Mouse (Mus musculus) lung, embryonic 16.5 days (tissue): ENCODE results near the gene Acot12. TPM values are rescaled to one million over a fixed set of nuclear protein-coding genes. Genes with fewer than 3 reads are reported as not detected.

Experiments
- ATAC-seq: fragments of 200-750 bp; cut with Nextera tagmentation; 2 replicates; pipeline ENCODE4 v1.8.0; 2017; ENCODE audit warnings: low read depth, mild to moderate bottlenecking, moderate library complexity
- H3K27ac ChIP-seq: fragments of 300-500 bp; sonication (generic); 2 replicates; pipeline ENCODE4 v1.5.1; 2014; ENCODE audit warnings: mild to moderate bottlenecking, control low read depth, low read length
- H3K27me3 ChIP-seq: fragments of 300-500 bp; sonication (generic); 2 replicates; pipeline ENCODE4 v1.6.1; 2014; ENCODE audit warnings: low read depth, low read length, mixed read lengths; ENCODE audit not compliant: control insufficient read depth, insufficient read depth
- H3K36me3 ChIP-seq: fragments of 300-500 bp; sonication (generic); 2 replicates; pipeline ENCODE4 v1.6.1; 2014; ENCODE audit warnings: low read length; ENCODE audit not compliant: control insufficient read depth, insufficient read depth
- H3K4me1 ChIP-seq: fragments of 300-500 bp; sonication (generic); replicated peaks from 2 replicates; pipeline ENCODE4 v1.6.1; 2014; ENCODE audit warnings: low read length, mixed read lengths; ENCODE audit not compliant: control insufficient read depth, insufficient read depth
- H3K4me2 ChIP-seq: fragments of 300-500 bp; sonication (generic); 2 replicates; pipeline ENCODE4 v1.6.1; 2014; ENCODE audit warnings: low read depth, low read length, control low read depth
- H3K4me3 ChIP-seq: fragments of 300-500 bp; sonication (generic); 2 replicates; pipeline ENCODE4 v1.5.1; 2014; ENCODE audit warnings: mild to moderate bottlenecking, low read length, control low read depth
- H3K9ac ChIP-seq: fragments of 300-500 bp; sonication (generic); 2 replicates; pipeline ENCODE4 v1.6.1; 2014; ENCODE audit warnings: low read length, control low read depth
- H3K9me3 ChIP-seq: fragments of 300-500 bp; sonication (generic); 2 replicates; pipeline ENCODE4 v1.6.1; 2016; ENCODE audit warnings: low read length; ENCODE audit not compliant: control insufficient read depth
- WGBS: fragments of 180-500 bp; shearing (Covaris S2); extraction: QIAGEN DNeasy Blood & Tissue Kit; methylation state at CpG from one replicate; pipeline ENCODE4 v1.1.7; 2014; 5-methylcytosine and 5-hydroxymethylcytosine counted together
- polyA plus RNA-seq: library from polyadenylated mRNA; unstranded; fragments of >200 nt; fragmentation: Nextera tagmentation; extraction: Ambion mirVana; gene quantifications from 2 replicates; pipeline ENCODE4 v1.2.1, GENCODE M21; 2015

The Acot12 gene
- polyA plus RNA-seq, 1 experiment from 2014 or later: not detected

DNA sequence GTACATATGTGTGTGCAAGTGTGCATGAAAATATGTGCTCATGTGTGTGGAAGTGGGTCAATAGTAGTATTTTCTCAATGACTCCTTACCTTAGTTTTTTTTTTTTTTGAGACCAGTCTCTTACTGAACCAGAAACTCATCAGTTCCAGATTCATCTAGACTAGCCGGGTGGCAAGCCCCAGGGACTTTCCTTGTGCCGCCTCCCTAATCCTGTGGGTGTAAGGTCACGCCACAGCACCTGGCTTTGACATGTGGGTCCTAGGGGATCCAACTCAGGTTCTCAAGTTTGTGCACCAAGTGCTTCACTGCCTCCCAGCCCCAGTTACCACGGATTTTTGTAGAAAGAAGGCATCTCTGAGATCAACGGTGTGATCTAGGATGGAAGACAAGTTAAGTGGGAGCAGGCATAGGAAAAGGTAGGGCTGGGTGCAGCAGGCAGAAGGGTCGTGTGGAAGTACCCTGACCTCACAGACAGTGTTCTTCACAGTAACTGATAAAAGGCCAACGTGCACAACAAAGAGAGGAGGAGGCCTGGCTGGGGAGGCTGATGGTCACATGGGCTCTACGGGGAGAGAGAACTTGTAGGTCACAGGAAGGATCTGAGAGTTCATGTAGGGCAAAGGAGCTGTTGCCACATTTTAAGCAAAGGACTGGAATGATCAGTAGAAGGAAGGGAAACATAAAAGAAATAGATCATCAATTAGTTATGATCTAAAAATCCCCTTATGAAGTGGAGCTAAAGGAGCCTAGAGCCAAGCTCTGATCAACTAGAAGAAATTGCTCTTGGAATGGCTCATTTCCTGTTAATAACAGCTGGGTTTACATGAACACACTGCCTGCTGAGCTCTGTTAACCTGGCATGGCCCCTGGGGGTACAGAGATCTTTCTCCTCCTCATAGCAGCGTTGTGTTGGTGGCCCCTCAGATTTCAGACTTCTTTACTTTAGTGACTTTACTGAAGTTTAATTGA, 27.7 kb downstream of the Acot12 start:
- Histone ChIP-seq H3K9me3 (no peaks in the 10 kb centered on the region), H3K36me3 (no peaks in the 10 kb centered on the region), H3K4me1 (no peaks in the 10 kb centered on the region), H3K4me2 (no peak overlapping the region), H3K27ac (no peak overlapping the region), H3K27me3 (no peaks in the 10 kb centered on the region), H3K4me3 (no peak overlapping the region), H3K9ac (no peak overlapping the region)
- ATAC-seq: no peak
- 61% methylated on average over 9 of the region's 9 CpGs for WGBS

DNA sequence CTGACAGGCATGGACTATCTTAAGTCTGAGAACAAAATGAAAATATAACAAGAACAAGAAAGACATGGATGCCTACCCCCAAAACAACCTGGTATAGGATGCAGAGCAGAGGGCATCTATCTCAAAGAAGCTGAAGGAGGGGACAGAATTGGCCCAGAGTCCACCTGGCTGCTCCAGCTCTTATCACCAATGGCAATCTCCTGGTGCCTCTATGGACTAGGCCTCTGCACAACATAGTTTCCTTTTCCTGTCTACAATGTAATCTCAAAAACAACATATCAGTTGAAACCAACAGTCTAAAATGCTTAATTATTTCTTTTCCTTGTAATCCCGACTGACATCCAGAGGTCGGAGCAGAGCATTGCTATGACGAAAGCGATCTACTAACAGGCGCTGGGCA, 36.8 kb downstream of the Acot12 start:
- Histone ChIP-seq H3K4me2 (no peak overlapping the region), H3K4me1 (no peaks in the 10 kb centered on the region), H3K9ac (no peak overlapping the region), H3K4me3 (no peak overlapping the region), H3K36me3 (no peaks in the 10 kb centered on the region), H3K9me3 (no peaks in the 10 kb centered on the region), H3K27ac (no peak overlapping the region), H3K27me3 (no peaks in the 10 kb centered on the region)
- no peak for ATAC-seq
- 89% methylated on average over 5 of the region's 5 CpGs for WGBS

DNA sequence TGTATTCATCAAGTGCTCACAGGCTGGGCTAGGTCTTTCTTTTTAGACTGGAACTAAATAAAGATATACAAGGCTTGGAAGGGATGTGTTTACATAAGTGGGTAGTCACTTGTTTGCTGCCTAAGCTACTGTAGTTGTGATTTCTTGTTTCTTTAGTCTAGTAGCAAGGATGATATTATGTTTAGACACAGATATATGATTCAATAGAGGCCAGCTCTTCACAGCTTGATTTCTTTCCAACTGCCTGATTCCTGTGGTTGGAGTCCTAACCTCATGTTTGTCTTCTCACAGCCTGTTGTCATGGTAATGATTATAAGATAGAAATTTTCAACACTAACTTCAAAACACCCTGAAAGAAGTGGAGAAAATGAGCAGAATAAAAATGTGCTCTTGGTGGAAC, 38.6 kb downstream of the Acot12 start:
- no peak for ATAC-seq
- Histone ChIP-seq H3K27me3 (no peaks in the 10 kb centered on the region), H3K9ac (no peak overlapping the region), H3K4me1 (no peaks in the 10 kb centered on the region), H3K27ac (no peak overlapping the region), H3K9me3 (no peaks in the 10 kb centered on the region), H3K4me3 (no peak overlapping the region), H3K36me3 (no peaks in the 10 kb centered on the region), H3K4me2 (no peak overlapping the region)

DNA sequence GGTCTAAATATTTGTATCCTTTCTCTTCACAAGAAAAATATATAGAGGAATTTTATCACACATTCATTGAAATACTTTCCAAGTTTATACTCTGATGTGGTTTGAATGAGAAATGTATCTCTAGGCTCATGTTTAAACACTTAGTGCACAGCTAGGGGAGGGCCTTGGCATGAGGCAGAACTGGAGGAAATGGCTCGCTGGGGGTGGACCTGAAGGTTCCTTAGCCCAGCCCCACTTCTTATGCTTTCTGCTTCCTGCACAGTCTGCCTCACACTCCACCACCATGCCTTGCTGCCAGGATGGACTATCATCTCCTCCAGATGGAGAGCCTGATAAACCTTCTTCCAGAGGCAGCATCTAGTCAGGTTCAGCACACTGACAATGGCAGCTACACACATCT, 50.7 kb downstream of the Acot12 start:
- H3K27ac ChIP-seq: no peak overlapping the region
- no peak overlapping the region for H3K4me3 ChIP-seq
- no peak overlapping the region for H3K4me2 ChIP-seq
- no peaks in the 10 kb centered on the region for H3K27me3 ChIP-seq
- ATAC-seq: peak; percentile 51
- H3K9me3 ChIP-seq: no peaks in the 10 kb centered on the region
- H3K9ac ChIP-seq: no peak overlapping the region
- H3K36me3 ChIP-seq: peaks cover 8% of the 10 kb centered on the region
- 29% methylated on average over 1 of the region's 1 CpGs for WGBS
- H3K4me1 ChIP-seq: no peaks in the 10 kb centered on the region

DNA sequence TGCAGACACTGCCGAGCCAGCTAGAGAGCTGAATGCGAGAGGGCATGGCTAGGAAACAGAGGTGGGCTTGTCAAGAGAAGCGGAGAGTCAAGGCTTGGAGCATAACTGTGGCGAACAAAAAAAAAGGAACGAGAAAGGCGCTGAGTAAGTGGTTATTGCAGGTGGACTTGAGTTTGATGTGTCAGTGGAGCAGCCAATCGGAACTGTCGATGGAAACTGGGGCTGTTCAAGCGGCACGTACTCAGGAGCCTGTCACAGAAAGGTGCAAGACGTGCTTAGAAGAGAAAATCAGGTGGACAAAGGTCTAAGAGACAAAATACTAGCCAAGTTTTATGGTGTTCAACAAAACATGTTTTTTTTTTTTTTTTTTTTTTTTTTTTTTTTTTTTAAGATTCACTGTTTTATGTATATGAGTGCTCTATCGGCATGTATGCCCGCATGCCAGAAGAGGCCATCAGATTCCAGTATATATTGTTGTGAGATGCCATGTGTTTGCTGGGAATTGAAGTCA, 53.7 kb downstream of the Acot12 start:
- H3K9me3 ChIP-seq: no peaks in the 10 kb centered on the region
- no peak for ATAC-seq
- H3K36me3 ChIP-seq: peaks cover 21% of the 10 kb centered on the region
- no peak overlapping the region for H3K9ac ChIP-seq
- H3K4me2 ChIP-seq: no peak overlapping the region
- no peaks in the 10 kb centered on the region for H3K4me1 ChIP-seq
- H3K27ac ChIP-seq: no peak overlapping the region
- H3K4me3 ChIP-seq: no peak overlapping the region
- 93% methylated on average over 13 of the region's 13 CpGs for WGBS
- H3K27me3 ChIP-seq: no peaks in the 10 kb centered on the region

DNA sequence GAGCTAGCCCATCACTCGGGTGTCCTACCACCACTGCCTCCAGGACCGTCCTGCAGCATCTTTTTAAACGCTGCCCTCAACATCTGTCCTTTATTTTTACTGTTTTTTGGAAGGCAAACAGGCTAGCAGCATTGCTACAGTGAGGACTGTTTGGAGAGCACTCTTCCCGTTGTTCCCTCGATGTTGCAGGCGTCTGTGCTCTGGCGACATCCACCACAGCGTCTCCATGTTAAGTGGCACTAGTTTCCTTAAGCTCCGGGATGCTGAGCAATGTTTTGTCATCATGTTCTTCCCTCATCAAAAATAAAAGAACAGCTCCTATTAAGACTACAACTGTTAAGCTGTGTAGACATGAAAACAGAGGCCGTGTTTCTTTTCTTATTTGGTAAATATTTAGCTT, 54.3 kb downstream of the Acot12 start:
- H3K36me3 ChIP-seq: peaks cover 21% of the 10 kb centered on the region
- H3K4me2 ChIP-seq: no peak overlapping the region
- H3K4me1 ChIP-seq: no peaks in the 10 kb centered on the region
- H3K9ac ChIP-seq: no peak overlapping the region
- H3K4me3 ChIP-seq: no peak overlapping the region
- H3K27me3 ChIP-seq: no peaks in the 10 kb centered on the region
- no peaks in the 10 kb centered on the region for H3K9me3 ChIP-seq
- WGBS: 80% methylated on average over 10 of the region's 10 CpGs
- H3K27ac ChIP-seq: no peak overlapping the region
- ATAC-seq: no peak

DNA sequence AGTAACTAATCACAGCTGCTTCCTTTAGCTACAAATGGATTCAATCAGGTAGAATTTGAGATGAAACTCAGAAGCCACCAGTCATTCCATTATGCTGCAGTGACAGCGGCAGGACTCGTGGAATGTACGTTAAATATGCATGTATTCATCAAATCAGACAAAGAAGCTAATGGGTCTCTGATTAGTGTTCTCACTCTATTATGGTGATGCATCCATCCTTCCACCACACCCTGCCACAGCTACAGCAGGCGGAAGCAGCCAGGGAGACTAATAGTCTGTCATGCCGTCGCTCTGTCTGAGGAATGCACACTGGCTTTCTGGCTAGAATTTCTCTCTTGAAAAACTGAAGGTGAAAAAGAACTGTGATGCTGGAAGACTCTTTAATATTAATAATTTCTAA, 54.7 kb downstream of the Acot12 start:
- 82% methylated on average over 6 of the region's 6 CpGs for WGBS
- H3K4me3 ChIP-seq: no peak overlapping the region

DNA sequence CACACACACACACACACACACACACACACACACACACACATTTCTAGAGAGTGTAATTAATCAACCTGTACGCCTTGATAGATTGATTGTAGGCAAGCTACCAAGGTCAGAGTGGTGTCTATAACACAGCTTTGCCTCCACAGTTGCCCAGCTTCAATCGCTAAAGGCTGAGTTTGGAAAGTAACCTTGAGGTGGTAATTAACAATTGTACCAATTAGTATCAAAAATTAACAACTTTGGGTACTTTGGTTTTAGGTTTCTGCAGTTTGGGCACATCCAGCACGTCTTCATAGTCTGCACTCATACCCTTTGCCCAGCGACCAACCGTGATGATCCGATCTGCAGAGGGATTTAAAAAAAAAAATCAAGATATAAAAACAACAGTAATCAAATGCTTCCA, 55.6 kb downstream of the Acot12 start:
- Histone ChIP-seq H3K27me3 (no peaks in the 10 kb centered on the region), H3K36me3 (peaks cover 23% of the 10 kb centered on the region)

More for the DNA sequence above, 54.7 kb downstream of the Acot12 start:
- Histone ChIP-seq H3K4me2 (no peak overlapping the region), H3K4me1 (no peaks in the 10 kb centered on the region), H3K27me3 (no peaks in the 10 kb centered on the region), H3K9ac (no peak overlapping the region), H3K36me3 (peaks cover 23% of the 10 kb centered on the region), H3K27ac (no peak overlapping the region), H3K9me3 (no peaks in the 10 kb centered on the region)
- ATAC-seq: no peak

DNA sequence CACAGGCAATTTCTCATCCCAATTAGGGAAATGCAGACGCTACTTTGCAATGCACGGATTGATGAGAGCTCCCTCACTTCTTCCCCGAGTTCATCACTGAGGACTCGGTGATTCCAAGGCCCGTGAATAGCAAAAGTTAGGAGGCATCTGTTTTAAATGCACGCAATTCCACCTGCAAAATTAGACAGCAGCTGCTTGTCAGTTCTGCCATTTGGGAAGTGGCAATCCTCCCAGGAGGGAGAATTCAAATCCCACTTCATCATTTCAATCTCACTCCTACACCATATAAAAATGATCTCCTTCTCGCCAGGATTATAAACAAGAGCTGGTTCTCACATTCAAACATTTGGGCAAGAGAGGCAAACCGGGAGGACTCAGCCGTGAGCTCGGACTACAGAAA, 56.1 kb downstream of the Acot12 start:
- no peak overlapping the region for H3K27ac ChIP-seq
- no peaks in the 10 kb centered on the region for H3K9me3 ChIP-seq
- 84% methylated on average over 10 of the region's 10 CpGs for WGBS
- H3K4me1 ChIP-seq: no peaks in the 10 kb centered on the region
- no peak overlapping the region for H3K4me3 ChIP-seq
- no peak overlapping the region for H3K4me2 ChIP-seq
- no peaks in the 10 kb centered on the region for H3K27me3 ChIP-seq
- H3K36me3 ChIP-seq: peaks cover 23% of the 10 kb centered on the region
- ATAC-seq: no peak
- H3K9ac ChIP-seq: no peak overlapping the region

More for the DNA sequence above, 55.6 kb downstream of the Acot12 start:
- H3K9ac ChIP-seq: no peak overlapping the region
- H3K4me3 ChIP-seq: no peak overlapping the region
- H3K9me3 ChIP-seq: no peaks in the 10 kb centered on the region
- no peak overlapping the region for H3K27ac ChIP-seq
- WGBS: 88% methylated on average over 6 of the region's 6 CpGs
- ATAC-seq: no peak
- no peaks in the 10 kb centered on the region for H3K4me1 ChIP-seq
- H3K4me2 ChIP-seq: no peak overlapping the region
